Mouse (Mus musculus) left cerebral cortex, postnatal 4 days (tissue): ENCODE data around the gene Dlx5. TPM values are rescaled to one million over a fixed set of nuclear protein-coding genes. Genes with fewer than 3 reads are reported as not detected.
A peak's percentile ranks its signal among the peaks of the same experiment; 100 is the strongest.

Experiments
- DNase-seq: peaks from one replicate; pipeline ENCODE4 v3.0.0-alpha.2; 2022
- intact Hi-C: fragments of 180-260 bp; cut with DNase I; formaldehyde crosslinking; loops from one replicate; pipeline ENCODE4 v1.15.1; 2025
- total RNA-seq, 2 experiments: library from RNA; stranded (reverse); gene quantifications; 2 replicates each; pipeline ENCODE4 v1.2.3; 2021

The Dlx5 gene
- total RNA-seq = 10 to 100 TPM; 15.2 to 18.4 TPM

- DNase-seq = no peak
- intact Hi-C loops = loop anchor here (5.0 to 10.0 kb wide), 2 partner anchors 777 to 1024 kb away; no protein-coding TSS in a partner anchor
Measured at GRCm38 (mm10) chr6:6881638-6882190, at the start of gene Dlx5. Gene Dlx5 (minus strand): TSS chr6:6882085.

DNA sequence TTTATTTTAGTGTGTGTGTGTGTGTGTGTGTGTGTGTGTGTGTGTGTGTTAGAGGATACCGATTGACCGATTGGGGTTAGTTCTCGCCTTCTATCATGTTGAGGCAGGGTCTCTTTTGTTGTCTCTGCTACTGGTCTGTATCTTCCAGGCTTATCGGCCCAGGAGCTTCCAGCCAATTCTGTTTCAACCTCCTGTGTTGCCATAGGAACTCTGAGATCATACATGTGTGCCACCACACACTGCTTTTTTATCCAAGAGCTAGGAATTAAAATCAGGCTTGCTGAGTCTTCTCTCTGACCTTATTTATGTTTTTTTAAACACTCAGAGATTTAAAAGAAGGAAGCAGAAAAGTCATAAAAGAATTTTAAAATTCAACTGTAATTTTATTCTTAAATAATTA lies 49.6 kb upstream of the Dlx5 start:
- intact Hi-C loops = no loop called here
- DNase-seq = no peak

GRCm38 (mm10) chr6:6930831-6931230 lies 48.9 kb upstream of the Dlx5 start:
- no peak for DNase-seq

DNA sequence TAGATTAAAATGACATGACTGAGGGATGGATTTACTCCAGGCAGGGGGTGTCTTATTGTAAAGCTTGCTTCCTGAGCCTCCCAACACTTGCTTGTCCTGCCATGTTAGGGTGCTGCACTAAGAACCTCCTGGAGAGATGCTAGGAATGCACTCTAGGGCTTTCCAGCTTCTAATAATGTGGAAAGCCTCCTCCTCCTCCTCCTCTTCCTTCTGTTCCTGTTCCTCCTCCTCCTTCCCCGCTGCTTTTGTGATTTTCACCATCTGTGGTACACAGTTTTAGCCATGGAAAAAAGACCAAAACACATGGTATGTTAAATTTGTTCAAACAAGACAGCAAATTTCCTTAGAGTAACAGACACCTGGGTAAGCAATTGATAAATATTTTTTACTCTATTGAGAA lies 43.4 kb upstream of the Dlx5 start:
- DNase-seq = no peak
- intact Hi-C loops = no loop called here

More at GRCm38 (mm10) chr6:6930831-6931230, 48.9 kb upstream of the Dlx5 start:
- intact Hi-C loops = no loop called here

- no peak for DNase-seq
- intact Hi-C loops = no loop called here
Measured at GRCm38 (mm10) chr6:6917334-6917733, 35.4 kb upstream of the Dlx5 start.

DNA sequence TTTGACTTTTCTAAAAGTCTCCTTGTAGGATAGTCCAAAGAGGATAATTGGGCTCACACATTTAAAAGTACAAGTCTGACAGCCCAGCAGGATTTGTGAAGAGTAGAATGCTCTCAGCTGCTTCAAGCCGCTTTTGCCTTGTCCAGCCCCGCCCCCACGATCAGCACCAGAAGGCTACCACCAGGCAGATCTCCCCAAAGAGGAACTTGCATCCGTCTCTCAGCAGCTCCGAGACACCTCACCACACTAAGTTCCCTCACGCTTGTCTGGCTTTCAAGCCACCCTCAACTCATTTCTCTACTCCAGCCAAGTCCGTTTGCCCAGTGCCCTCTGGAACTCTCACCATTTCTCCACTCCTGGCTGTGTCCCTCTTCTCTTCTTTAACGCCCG lies 33.6 kb upstream of the Dlx5 start:
- intact Hi-C loops = no loop called here
- no peak for DNase-seq

DNA sequence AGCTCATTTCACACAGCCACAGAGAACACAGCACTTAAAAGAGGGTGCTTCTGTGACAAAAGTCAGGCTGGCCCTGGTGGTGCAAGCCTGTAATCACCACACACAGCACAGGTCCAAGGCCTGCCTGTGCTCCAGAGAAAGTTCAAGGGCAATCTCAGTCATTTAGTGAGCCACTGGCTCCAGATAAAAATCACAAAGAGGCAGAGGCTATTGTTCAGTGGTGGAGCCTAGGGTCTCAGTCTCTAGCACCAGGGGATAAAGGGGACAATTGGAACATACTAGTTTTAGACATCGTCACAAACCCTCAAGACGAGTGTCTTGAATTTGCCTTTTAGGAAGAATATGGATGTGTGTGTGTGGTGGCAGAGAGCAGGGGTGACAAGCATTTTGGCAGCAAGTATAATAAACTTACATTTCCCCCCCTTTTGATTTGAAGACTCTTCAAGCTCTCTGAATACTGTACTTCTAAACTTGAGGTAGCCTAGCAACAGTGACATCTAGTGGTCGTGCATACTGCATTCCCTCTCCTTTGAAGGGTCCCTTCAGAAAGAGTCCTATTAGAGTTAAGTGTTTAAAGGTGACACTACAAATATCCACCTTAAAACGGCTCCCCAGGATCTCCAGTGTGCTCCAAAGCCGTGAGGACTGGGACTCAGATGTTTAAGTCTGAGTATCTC lies 33.1 kb upstream of the Dlx5 start:
- intact Hi-C loops = no loop called here
- DNase-seq = peak; percentile 12

DNA sequence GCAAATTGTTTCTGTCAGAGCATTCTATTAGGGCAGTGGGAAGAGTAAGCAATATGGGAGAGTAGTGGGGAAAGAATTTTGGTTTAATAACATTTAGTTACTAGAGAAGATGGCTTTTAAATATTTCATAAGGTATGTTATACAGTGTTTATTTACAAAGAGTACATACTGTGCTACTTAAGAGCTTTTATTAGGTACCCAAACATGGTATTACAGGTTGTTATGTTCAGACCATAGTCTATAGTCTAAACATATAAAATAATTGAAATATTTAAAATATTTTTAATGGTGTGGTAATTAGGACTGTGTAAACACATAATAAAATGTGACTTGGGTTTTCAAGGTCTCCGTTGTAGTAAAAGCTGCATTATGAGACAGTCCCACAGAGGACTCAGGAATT lies 32.4 kb upstream of the Dlx5 start:
- intact Hi-C loops = no loop called here
- DNase-seq = no peak

DNA sequence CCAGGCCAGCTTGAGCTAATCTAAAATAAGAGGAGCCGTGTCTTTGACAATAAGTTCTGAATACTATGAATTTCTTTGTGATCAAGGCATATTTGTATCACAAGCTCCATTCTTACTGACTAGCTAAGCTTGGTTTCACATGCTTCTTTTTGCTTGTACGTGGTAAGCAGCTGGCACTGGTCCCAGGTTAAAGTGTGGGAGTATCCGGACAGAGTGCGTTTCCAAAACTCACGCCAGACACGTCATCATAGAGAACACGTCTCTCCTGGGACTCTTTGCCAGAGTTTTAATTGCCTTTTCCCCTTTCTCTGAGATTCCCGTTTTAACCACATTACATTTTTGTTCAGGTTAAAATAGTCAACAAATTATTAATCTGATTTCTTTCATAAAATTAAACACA lies 27.7 kb upstream of the Dlx5 start:
- no peak for DNase-seq
- intact Hi-C loops = no loop called here

GRCm38 (mm10) chr6:6890047-6890446 lies 8.2 kb upstream of the Dlx5 start:
- intact Hi-C loops = loop anchor here (2.0 to 10.0 kb wide), 2 partner anchors 69 to 765 kb away; no protein-coding TSS in a partner anchor

DNA sequence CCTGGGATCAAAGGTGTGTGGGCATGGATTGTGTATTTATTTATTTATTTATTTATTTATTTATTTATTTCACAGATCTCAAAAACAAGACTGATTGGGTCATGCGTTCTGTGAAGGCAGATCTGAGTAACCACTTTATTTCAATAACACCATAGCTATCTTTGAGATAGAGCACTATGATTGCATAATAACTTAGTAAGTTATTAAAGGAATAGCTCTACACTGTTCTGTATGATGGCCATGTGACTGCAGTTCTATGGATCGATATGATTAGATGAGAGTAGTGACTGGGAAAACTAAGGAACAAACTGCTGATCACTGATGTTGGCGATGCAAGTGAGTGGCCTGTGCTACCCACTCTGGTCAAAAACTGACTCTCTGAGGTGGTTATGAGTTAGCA lies 4.3 kb upstream of the Dlx5 start:
- intact Hi-C loops = loop anchor here (2.0 to 10.0 kb wide), 2 partner anchors 781 to 1241 kb away; no protein-coding TSS in a partner anchor
- no peak for DNase-seq

More at GRCm38 (mm10) chr6:6890047-6890446, 8.2 kb upstream of the Dlx5 start:
- no peak for DNase-seq

DNA sequence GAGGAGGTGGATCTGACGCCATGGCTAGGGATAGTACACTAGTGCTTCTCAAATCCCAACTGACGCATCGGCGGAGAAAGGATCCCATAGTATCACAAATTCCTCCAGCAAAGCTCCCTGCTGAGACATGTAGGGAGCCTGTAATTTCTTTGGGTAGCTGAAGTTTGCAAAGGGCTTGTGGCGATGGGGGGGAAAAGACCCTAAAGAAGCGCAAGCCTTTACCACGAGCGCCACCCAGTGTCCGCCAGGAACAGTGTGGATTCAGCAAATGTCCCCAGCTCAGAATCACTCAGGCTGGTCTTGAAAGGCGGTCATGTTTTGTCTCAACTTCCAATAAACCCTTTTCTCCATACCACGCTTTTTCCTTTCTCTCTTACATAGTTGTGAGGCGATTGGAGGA lies 3.0 kb upstream of the Dlx5 start:
- intact Hi-C loops = loop anchor here (5.0 to 10.0 kb wide), 2 partner anchors 780 to 1028 kb away; no protein-coding TSS in a partner anchor
- peak; percentile 77 for DNase-seq

DNA sequence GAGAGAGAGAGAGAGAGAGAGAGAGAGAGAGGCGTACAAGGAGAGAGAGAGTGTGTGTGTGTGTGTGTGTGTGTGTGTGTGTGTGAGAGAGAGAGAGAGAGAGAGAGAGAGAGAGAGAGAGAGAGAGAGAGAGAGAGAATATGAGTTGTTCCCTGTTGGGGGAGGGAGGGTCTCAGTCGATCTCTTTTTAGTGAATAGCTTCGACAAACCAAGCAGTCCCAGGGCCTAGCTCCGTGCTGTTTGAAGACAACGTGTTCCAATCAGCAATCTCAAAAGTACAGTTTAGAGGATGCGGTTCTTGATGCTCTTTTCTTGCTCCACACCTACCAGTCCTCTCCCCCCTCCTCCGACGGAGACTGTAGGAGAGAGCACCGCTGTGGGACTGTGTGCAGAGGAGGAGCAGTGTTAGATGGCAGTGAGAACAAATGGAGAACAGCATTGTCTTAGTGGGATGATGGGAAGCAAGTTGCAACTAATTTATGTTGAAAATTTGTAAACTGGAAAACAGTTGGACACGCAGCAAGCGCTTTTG lies 447 bp upstream of the Dlx5 start:
- no peak for DNase-seq
- intact Hi-C loops = loop anchor here (5.0 to 10.0 kb wide), 2 partner anchors 778 to 1025 kb away; no protein-coding TSS in a partner anchor

DNA sequence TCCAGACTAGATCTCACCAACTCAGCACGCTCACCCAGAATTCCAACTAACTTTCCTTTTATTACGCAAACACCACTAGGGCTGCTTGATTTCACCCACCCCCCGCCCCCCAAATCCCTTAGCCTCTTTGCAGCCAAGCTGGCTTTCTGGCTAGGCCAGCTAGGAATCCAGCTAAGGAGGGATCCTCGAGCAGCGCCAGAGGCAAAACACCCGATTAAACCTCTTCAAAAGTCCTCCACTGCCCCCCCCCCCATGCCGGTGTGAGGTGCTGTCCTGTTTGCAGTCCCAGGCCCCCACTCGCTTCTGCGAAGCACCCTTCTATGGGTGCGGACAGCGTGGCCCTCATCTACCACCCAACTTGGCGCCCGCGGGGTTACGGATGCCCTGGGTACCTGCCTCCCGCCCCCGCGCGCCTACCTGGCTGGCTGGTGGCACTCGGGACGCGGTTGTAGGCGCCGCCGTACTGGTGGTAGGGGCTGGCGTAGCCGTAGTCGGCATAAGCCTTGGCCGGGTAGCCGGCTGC lies 709 bp downstream of the Dlx5 start:
- DNase-seq = no peak
- intact Hi-C loops = loop anchor here (5.0 to 10.0 kb wide), 2 partner anchors 776 to 1024 kb away; no protein-coding TSS in a partner anchor

DNA sequence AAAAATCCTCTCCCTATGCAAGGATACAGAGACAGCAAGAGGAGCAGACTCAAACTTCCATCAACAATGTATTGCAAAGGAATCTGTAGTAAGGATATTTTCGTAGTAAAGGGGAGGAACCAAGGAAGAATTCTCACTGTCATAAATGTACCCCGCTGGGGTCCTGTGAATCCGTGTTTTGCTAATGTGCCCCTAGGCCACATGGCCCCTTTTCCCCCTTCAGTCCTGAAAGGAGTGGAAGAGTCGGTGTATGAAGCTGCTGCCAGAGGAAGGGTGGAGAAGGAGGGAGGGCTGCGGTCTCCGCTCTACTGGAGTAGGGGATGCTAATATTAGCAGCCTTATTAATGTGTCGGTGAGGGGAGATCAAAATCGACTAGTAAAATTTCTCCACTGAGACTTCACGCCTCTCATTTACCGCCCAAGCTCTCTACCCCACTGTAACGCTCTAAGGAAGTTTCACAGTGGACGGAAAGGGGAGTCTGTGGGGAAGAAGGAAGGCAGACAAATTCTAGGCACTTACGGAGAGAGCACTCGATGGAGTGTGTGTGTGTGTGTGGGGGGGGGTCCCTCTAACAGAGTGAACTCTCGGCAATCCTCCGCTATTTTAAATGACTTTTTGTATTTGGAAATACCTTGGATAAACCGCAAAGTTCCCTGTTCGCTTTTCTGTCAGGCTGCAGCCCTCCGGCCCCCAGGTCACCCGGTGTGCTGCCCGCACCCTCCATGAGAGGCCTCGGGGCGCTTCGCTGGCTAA lies 1.3 kb downstream of the Dlx5 start:
- no peak for DNase-seq

GRCm38 (mm10) chr6:6879371-6880325 lies 2.2 kb downstream of the Dlx5 start:
- DNase-seq = no peak
- intact Hi-C loops = loop anchor here (5.0 to 10.0 kb wide), 3 partner anchors 775 to 1022 kb away; no protein-coding TSS in a partner anchor

More for the DNA sequence above, 1.3 kb downstream of the Dlx5 start:
- intact Hi-C loops = loop anchor here (5.0 to 10.0 kb wide), 2 partner anchors 776 to 1023 kb away; no protein-coding TSS in a partner anchor

- DNase-seq = no peak
- intact Hi-C loops = loop anchor here (5.0 kb wide), 1 partner anchor 872 kb away; no protein-coding TSS in a partner anchor
Measured at GRCm38 (mm10) chr6:6878841-6879291, 3.0 kb downstream of the Dlx5 start.

DNA sequence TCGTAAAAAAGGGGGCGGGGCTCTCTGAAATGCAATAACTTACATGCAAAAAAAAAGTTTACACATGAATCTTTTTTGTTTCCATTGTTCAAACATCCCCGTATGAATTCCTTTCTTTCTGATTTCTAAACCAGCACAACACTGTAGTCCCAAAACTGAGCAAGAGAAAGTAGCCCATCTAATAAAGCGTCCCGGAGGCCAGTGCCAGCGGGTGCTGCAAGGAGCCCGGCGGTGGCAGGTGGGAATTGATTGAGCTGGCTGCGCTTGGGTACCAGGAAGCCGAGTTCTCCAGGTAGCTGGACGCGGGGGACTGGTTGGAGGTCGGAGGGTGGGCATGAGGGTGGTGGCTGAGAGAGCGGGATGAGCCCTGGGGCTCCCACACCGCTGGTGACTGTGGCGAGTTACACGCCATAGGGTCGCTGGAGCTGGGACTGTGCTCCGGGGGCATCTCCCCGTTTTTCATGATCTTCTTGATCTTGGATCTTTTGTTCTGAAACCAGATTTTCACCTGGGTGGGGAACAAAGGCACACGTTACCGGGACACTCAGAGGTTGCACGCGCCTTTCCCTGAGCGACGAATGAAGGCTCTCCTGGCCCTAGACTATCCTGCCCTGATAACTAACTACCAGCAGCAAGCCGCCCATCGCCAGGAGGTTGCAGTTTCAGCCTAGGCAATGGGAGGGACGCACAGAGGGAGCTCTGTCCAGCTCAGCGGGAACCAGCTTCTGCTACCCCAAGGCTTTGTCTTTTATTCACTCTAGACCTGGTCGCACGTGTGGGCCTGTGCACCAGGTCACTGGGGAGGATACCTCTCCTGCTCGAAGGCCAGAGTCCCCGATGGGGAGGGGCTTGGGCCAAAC lies 3.7 kb downstream of the Dlx5 start:
- DNase-seq = no peak
- intact Hi-C loops = loop anchor here (5.0 kb wide), 1 partner anchor 871 kb away; no protein-coding TSS in a partner anchor
